Mouse (Mus musculus) heart, adult 10 weeks (tissue): Measurements from ENCODE around the gene M1ap. TPM values are rescaled to one million over a fixed set of nuclear protein-coding genes. Genes with fewer than 3 reads are reported as not detected.

Source experiments
- polyA plus RNA-seq: library from polyadenylated mRNA; stranded (reverse); fragments of 350-450 nt; fragmentation: Illumina TruSeq; extraction: RNeasy Lipid Tissue Mini Kit (QIAGEN cat#74804); gene quantifications from one replicate; pipeline ENCODE4 v1.2.3, GENCODE M21; 2014; ENCODE audit warnings: low read depth, low replicate concordance

The M1ap gene
- not detected for polyA plus RNA-seq

GRCm38 (mm10) chr6:82946651-82947050 is at the start of gene M1ap:
M1ap (plus strand) TSS chr6:82946902.

GRCm38 (mm10) chr6:82939167-82939912 is 7.4 kb upstream of the M1ap start, which contains the start of gene Sema4f:
Sema4f (minus strand) TSS chr6:82939769.

GRCm38 (mm10) chr6:83033249-83034185 is 86.8 kb downstream of the M1ap start, which contains the start of the genes Dok1 and Loxl3:
Dok1 (minus strand) TSS chr6:83033471.
Loxl3 (plus strand) TSS chr6:83034173.

GRCm38 (mm10) chr6:83054074-83054851 is 107.6 kb downstream of the M1ap start, which contains the start of gene Aup1:
Aup1 (plus strand) TSS chr6:83054521.

GRCm38 (mm10) chr6:83054871-83055431 is 108.2 kb downstream of the M1ap start, which contains the start of gene Htra2:
Htra2 (minus strand) TSS chr6:83055273.

GRCm38 (mm10) chr6:83057790-83058189 is 111.1 kb downstream of the M1ap start, which contains the start of gene Dqx1:
Dqx1 (plus strand) TSS chr6:83057844.

GRCm38 (mm10) chr6:83070247-83070310 is 123.4 kb downstream of the M1ap start, which contains the start of gene Tlx2:
Tlx2 (minus strand) TSS chr6:83070293.

GRCm38 (mm10) chr6:83077630-83078323 is 131.1 kb downstream of the M1ap start, which contains the start of gene Pcgf1:
Pcgf1 (plus strand) TSS chr6:83077869.

Other genes starting within 250 kb of the M1ap start
- gene Pole4, start 241.5 kb upstream of the M1ap start, polyA plus RNA-seq, result 32.0 TPM
- gene Hk2, start 172.4 kb upstream of the M1ap start, polyA plus RNA-seq, result 220 TPM
- gene Sema4f, start 7.1 kb upstream of the M1ap start, polyA plus RNA-seq, result 0.34 TPM
- 3.5 TPM for gene Dok1, start 86.6 kb downstream of the M1ap start, polyA plus RNA-seq
- 4.9 TPM for gene Loxl3, start 87.3 kb downstream of the M1ap start, polyA plus RNA-seq
- gene Aup1, start 107.6 kb downstream of the M1ap start, polyA plus RNA-seq, result 107 TPM
- 41.4 TPM for gene Htra2, start 108.4 kb downstream of the M1ap start, polyA plus RNA-seq
- gene Dqx1, start 110.9 kb downstream of the M1ap start, polyA plus RNA-seq, result 1.3 TPM
- not detected for gene Tlx2, start 123.4 kb downstream of the M1ap start, polyA plus RNA-seq
- gene Pcgf1, start 131.0 kb downstream of the M1ap start, polyA plus RNA-seq, result 10.6 TPM
- 0.76 TPM for gene Lbx2, start 139.5 kb downstream of the M1ap start, polyA plus RNA-seq
- 0.73 TPM for gene Ccdc142, start 154.7 kb downstream of the M1ap start, polyA plus RNA-seq
- 1.6 TPM for gene Gm42688, start 154.7 kb downstream of the M1ap start, polyA plus RNA-seq
- gene Mrpl53, start 162.1 kb downstream of the M1ap start, polyA plus RNA-seq, result 134 TPM
- 11.1 TPM for gene Mogs, start 168.6 kb downstream of the M1ap start, polyA plus RNA-seq
- gene Wbp1, start 174.7 kb downstream of the M1ap start, polyA plus RNA-seq, result 77.2 TPM
- 9.5 TPM for gene Ino80b, start 178.5 kb downstream of the M1ap start, polyA plus RNA-seq
- gene Rtkn, start 188.6 kb downstream of the M1ap start, polyA plus RNA-seq, result 10.5 TPM
- 1.9 TPM for gene Wdr54, start 209.5 kb downstream of the M1ap start, polyA plus RNA-seq
- gene 1700003E16Rik, start 209.5 kb downstream of the M1ap start, polyA plus RNA-seq, result not detected
- 81.2 TPM for gene Dctn1, start 219.0 kb downstream of the M1ap start, polyA plus RNA-seq